Mouse (Mus musculus): ENCODE measurements at regions not wholly inside any gene's neighbourhood (a gene's known extent, or its start where the extent isn't known, plus 50 kb on each side); places are given as distances from the start of the nearest gene placed in this dataset.

- no peak for ATAC-seq (ENCODE audit: poor library complexity, severe bottlenecking)
Observed at GRCm38 (mm10) chr5:100246709-100247108, 87.1 kb upstream of the Tmem150c start.

DNA sequence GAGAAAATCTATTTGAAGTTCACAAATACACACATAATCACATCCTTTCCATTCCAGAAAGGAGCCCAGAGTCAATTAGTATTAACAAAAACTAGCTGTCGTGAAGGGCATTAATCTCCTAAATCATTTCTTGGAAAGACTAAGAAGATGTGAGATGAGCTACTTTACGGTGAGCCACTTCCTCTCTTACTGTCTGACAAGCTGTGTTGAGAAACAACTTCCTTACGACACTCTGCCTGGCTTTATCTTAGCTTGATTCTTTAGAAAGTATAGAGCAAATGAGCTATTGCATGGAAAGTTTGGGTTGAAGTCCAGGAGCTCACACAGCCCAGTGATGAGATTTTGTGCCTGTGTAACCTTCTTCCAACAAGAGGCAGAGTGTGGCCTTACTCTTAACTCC, 85.2 kb upstream of the Tmem150c start:
- peak; percentile 82 for ATAC-seq (ENCODE audit: poor library complexity, severe bottlenecking)

GRCm38 (mm10) chr5:100240876-100241275, 81.3 kb upstream of the Tmem150c start:
- peak; percentile 42; the same call in 1 of the 2 replicates for ATAC-seq (ENCODE audit: poor library complexity, severe bottlenecking)

DNA sequence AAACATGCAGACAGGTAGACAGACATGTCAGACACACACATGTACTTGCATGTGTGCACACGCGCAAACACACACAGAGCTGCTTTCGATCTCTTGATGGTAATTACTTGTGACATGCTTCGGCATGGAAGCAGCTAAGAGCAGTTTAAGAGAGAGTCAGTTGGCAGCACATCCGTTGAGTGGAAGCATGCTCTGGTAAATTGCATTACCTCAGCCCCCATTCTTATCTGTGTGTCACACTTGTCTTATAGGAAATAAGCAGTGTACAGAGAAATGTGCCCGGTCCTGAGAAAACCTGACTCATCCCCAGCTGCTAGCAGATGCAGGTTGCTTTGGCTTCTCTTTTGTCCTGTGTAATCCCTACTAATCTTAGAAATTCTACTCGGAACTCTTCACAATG, 80.0 kb upstream of the Tmem150c start:
- ATAC-seq (ENCODE audit: poor library complexity, severe bottlenecking) = no peak

GRCm38 (mm10) chr5:100238287-100239036, 78.9 kb upstream of the Tmem150c start:
- ATAC-seq (ENCODE audit: poor library complexity, severe bottlenecking) = peak; percentile 84

- peak; percentile 40 for ATAC-seq (ENCODE audit: poor library complexity, severe bottlenecking)
Observed at GRCm38 (mm10) chr5:100237674-100238278, 78.2 kb upstream of the Tmem150c start.

DNA sequence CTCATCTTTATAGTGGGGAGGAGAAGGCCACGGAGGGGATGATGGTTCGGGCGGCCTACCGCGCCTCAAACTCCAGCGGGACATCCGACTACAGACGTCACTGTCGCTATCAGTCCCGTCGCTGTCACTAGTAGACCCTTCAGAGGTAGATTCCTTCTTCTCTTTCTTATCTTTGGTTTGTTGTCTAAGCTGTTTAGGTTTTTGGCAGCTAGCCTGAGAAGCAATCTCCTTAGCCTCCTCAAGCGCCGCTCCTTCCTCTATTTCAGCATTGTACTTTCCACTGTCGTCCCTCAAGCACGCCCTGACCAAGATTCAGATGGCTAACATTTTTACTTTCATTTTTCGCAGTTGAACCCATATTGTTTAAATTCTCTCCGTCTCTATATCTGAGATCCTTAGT, 76.7 kb upstream of the Tmem150c start:
- ATAC-seq (ENCODE audit: poor library complexity, severe bottlenecking) = no peak

- ATAC-seq (ENCODE audit: poor library complexity, severe bottlenecking) = no peak
Observed at GRCm38 (mm10) chr5:100232076-100232475, 72.5 kb upstream of the Tmem150c start.

DNA sequence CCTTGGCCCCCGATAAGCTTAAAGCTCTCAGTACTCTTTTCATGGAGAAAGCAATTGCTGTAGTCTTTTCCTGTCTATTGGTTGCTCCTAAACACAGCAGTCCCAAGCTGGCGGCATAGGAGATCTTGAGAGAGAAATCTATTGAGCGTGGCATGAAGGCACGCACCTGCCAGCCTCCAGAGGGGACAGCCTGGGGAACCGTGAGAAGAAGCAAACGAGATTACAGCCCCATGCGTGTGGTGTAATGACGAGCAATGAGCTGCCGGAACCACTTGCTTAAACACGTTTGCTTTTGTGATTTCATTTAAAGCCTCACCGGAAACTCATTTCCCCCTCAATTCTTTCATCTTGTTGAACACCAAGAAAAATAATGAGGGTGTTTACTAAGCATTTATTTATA, 72.0 kb upstream of the Tmem150c start:
- 0 out of 2 replicates have a peak, but pooled peaks have one; percentile 33 for ATAC-seq (ENCODE audit: poor library complexity, severe bottlenecking)

GRCm38 (mm10) chr5:100230038-100230437, 70.4 kb upstream of the Tmem150c start:
- ATAC-seq (ENCODE audit: poor library complexity, severe bottlenecking) = no peak

GRCm38 (mm10) chr5:100227888-100228287, 68.3 kb upstream of the Tmem150c start:
- ATAC-seq (ENCODE audit: poor library complexity, severe bottlenecking) = no peak

- ATAC-seq (ENCODE audit: poor library complexity, severe bottlenecking) = peak; percentile 76
Observed at GRCm38 (mm10) chr5:100226571-100227235, 67.1 kb upstream of the Tmem150c start.

DNA sequence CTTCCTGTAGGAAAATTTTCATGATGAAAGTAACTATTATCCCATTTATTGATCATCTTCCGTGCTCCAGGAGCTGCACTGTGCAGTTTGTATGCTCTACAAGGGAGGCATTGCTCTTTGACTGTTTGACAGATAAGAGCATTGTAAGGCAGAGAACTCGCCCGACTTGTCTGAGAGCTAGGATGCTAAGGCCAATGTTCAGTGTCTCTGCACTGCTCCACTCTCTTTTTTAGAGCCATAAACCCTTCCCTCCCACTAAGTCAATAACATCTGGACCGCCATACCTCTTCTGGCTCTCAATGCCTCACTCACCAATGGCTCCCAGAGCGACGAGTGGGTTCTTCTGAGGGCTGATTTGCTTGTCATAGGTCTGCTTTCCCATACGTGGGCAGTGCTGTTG, 65.9 kb upstream of the Tmem150c start:
- ATAC-seq (ENCODE audit: poor library complexity, severe bottlenecking) = no peak

GRCm38 (mm10) chr5:100224773-100225363, 65.3 kb upstream of the Tmem150c start:
- no peak for ATAC-seq (ENCODE audit: poor library complexity, severe bottlenecking)

DNA sequence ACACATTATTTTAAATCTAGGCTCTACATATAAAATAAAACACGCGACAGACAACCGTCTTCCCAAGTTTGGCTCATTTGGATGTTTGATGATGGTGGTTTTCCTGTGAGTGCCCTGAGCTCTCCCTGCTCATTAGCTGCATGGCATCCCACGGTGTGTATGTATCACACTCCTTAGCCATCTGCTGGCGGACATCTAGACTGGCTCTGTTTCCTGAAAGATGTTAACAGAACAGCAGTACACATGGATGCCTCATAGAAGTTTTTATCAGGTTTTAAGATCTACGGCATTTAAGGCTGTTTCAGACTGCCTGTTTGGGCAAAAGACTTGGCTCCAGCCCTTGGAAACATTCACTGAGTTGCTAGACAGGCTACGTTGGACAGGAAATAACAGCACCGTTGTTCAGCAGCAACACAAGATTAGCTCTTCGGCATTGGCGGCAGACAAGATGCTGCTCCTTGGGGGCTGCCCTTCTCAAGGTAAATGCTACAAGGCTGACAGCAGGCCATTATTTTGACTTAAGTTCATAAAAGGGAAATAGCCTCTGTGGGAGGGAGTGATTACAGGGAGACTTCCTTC, 61.5 kb upstream of the Tmem150c start:
- ATAC-seq (ENCODE audit: poor library complexity, severe bottlenecking) = no peak

DNA sequence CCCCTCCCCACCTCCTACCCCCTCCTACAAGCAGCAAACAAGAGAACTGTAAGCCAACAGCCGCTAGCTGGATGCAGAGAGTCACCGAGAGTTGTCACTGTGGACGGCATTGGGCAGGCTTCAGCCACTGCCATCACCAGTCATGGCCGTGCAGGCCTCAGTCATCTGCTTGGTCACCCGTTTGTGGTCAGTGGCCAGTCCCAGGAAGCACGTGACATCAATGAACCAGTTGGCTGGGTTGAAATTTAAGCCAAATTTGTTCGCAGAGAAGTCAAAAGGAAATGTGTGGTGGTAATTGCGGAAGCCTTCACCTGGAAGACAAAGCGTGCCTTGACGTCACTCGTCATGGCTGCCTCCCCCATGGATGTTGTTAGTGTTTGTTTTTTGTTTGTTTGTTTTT, 60.7 kb upstream of the Tmem150c start:
- ATAC-seq (ENCODE audit: poor library complexity, severe bottlenecking) = peak; percentile 76

DNA sequence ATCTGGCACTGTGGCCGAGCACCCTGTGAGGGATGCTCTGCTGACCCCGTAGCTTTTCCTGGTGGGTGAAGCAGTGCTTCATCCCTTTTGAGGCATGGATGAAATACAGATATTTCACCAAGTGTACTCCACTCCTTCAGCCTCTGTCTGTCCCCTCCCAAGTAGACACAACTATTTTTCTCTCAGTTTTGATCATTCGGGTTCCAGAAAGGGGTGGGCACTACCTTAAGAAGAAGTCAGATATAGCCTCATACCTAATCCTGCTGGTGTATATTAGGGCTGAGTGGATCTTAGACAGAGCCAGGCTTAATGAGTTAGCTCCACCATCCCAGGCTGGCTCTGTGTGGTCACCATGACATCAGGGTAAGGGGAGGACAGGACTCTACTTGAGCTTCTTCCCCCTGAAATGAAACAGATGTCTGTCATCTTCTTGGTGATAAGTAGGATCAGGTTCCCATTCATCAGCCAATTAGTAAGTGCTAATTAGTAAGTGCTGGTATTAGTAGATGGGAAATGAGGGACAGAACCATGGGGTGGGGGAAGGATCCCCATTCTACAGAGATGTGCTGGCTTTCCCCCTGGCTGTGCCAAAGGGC, 58.7 kb upstream of the Tmem150c start:
- ATAC-seq (ENCODE audit: poor library complexity, severe bottlenecking) = no peak

DNA sequence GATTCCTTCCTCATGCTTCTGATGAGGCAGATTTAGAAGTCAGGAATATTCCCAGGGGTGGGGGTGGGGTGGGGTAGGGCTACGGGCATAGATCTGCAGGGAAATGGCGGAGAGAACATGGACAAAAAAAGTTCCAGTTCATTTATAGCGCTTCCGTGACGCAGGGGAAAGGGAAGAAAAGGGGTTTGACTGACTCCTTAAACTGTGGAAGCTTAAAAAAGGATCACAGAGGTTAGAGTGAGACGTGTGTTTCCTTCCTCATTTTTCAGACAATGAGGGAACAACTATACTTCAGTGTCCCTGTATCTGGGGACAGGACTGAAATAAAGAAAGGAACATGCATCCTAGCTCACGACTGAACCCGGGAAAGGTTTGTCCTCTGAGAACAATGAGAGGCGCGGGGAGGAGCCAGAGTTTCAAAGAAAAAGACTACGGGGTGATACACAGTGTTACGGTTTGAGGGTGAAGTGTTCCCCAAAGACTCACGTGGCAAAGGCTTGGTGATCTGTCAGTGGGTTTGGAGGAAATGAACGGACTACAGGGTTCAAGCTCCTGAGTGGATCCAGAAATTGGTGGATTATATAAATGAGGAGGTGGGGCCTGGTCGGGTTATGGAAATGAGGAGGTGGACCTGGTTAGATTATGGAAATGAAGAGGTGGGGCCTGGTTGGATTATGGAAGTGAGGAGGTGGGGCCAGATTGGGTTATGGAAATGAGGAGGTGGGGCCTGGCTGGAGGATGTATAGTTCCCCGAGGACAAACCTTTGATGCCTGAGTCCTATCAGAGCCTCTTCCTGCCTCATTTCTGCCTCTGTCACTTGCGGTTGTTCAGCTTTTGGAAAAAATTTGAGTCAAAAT, 57.8 kb upstream of the Tmem150c start:
- ATAC-seq (ENCODE audit: poor library complexity, severe bottlenecking) = peak; percentile 52

DNA sequence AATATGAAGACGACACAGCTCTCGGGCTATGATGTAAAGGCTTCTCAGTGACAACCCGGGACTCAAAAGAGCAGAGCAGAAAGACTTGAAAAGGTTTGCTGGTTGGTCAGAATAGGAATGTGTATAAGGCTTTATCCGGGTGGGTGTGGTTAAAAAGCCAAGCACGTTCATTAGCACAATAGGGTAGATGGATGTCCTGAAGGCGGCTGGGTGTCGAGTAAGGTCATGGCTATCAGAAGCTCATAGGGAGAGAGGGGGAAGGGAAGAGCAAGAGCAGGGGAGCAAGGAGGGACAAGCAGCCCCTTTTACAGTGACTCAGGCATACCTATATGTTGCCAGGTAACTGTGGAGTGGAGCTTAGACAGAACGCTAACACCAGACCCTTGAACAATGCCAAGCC, 54.3 kb upstream of the Tmem150c start:
- no peak for ATAC-seq (ENCODE audit: poor library complexity, severe bottlenecking)

DNA sequence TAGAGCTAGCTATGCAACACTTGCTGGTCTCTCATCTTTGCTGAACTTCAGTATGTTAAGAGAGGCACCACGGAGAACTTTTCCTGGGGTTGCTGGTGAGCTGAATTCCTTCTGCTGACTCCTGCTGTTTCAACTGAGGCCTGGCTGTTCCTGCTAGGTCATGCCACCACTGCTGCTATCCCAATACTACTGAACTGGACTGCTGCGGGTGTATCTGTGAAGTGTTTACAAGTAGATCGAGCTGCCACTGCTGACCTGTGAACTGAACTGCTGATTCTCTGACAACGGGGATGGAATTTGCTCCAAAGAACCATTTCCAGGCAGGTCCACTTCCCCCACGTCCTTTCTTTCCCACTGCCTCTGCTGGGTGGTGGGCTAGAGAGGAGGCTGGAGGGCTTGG, 51.1 kb upstream of the Tmem150c start:
- ATAC-seq (ENCODE audit: poor library complexity, severe bottlenecking) = no peak

All from megakaryocyte, adult 5-6 weeks (primary cell).